Mouse (Mus musculus): ENCODE results near the gene Gm20388. TPM values are rescaled to one million over a fixed set of nuclear protein-coding genes. Genes with fewer than 3 reads are reported as not detected.

Gene Gm20388
- polyA plus RNA-seq, 1 experiment = 49.7 TPM

DNA sequence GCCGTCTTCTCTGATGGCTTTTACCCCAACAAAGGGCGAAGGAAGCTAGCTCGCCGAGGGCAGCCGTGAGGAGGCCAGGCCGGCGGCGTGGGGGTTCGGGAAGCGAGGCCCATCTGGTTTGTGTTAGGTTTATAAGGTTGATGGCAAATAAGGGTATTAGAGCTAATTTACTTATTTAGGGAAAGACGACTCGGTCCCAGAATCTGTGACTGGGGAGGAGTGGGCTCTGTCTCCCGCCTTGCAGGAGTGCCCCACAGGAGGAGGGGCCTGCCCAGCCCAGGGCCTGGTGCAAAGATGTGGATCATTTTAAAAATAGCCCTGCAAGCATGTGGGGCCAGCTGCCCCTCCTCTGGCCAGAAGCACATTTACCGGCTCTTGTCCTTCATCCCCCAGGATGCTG, 928.4 kb downstream of the Gm20388 start:
- H3K27ac ChIP-seq (ENCODE audit: insufficient read depth, low read depth, low read length) = no peak overlapping the region
- no peak overlapping the region for H3K4me3 ChIP-seq (ENCODE audit: insufficient read depth, low read depth, low read length)
- H3K27me3 ChIP-seq (replicated peaks; ENCODE audit: control insufficient read depth, insufficient read depth, low read length) = no peaks in the 10 kb centered on the region
- no peaks in the 10 kb centered on the region for H3K4me1 ChIP-seq (ENCODE audit: control insufficient read depth, insufficient read depth, low read length)
- WGBS = 79% methylated on average over 14 of the region's 14 CpGs
- no peaks in the 10 kb centered on the region for H3K36me3 ChIP-seq (ENCODE audit: control insufficient read depth, insufficient read depth, low read length)
- TF ChIP-seq POLR2A (IDR thresholded peaks at IDR 0.05; ENCODE audit: low read depth, low read length) (no peak), CTCF (conservative IDR thresholded peaks at IDR 0.05; ENCODE audit: insufficient read depth, insufficient read length, low read depth, low read length) (no peak)
- no peak for DNase-seq

DNA sequence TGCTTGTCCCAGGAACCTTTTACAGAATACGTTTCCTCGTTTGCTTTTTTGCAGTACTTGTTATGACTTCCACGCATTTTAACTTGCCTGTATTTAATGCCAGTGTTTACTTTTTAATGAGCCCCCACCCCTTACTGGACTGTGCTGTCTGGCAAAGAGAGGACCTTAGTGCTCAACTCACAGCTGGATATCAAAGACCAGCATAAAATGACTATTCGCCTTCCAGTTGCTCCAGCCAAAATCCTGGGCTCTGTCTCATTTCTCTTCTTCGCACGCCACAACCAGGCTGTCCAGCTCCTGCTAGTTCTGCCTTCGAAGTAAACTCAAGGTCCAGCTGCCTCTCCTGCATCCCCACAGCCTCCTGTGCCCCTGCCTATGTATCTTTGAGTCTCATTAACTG, 932.4 kb downstream of the Gm20388 start:
- H3K27ac ChIP-seq (ENCODE audit: insufficient read depth, low read depth, low read length) = no peak overlapping the region
- no peaks in the 10 kb centered on the region for H3K27me3 ChIP-seq (replicated peaks; ENCODE audit: control insufficient read depth, insufficient read depth, low read length)
- DNase-seq = no peak
- TF ChIP-seq POLR2A (IDR thresholded peaks at IDR 0.05; ENCODE audit: low read depth, low read length) = no peak
- no peak for TF ChIP-seq CTCF (conservative IDR thresholded peaks at IDR 0.05; ENCODE audit: insufficient read depth, insufficient read length, low read depth, low read length)
- WGBS = 61% methylated on average over 7 of the region's 7 CpGs
- no peak overlapping the region for H3K4me3 ChIP-seq (ENCODE audit: insufficient read depth, low read depth, low read length)
- no peaks in the 10 kb centered on the region for H3K36me3 ChIP-seq (ENCODE audit: control insufficient read depth, insufficient read depth, low read length)
- H3K4me1 ChIP-seq (ENCODE audit: control insufficient read depth, insufficient read depth, low read length) = no peaks in the 10 kb centered on the region

DNA sequence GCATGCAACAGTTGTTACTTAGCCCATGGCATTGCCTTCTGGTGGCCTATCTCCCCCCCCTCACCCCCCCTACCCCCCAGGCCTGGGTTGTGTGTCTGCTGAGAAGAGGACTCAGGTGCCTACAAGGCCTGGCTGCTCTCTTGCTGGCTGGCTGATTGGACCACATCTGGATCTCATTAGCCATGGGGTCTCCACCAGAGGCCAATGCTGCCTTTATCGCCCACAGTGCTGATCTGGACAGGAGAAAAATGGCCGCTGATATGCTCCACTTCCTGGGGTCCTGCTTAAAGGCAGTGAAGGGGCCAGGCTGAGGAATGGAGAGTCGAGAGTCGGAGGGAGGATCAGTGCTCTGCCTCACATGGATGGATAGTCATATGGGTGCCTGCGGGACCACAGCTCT, 935.4 kb downstream of the Gm20388 start:
- 64% methylated on average over 5 of the region's 5 CpGs for WGBS
- TF ChIP-seq POLR2A (IDR thresholded peaks at IDR 0.05; ENCODE audit: low read depth, low read length) (no peak), CTCF (conservative IDR thresholded peaks at IDR 0.05; ENCODE audit: insufficient read depth, insufficient read length, low read depth, low read length) (no peak)
- Histone ChIP-seq H3K4me3 (ENCODE audit: insufficient read depth, low read depth, low read length) (no peak overlapping the region), H3K4me1 (ENCODE audit: control insufficient read depth, insufficient read depth, low read length) (no peaks in the 10 kb centered on the region), H3K27ac (ENCODE audit: insufficient read depth, low read depth, low read length) (no peak overlapping the region), H3K27me3 (replicated peaks; ENCODE audit: control insufficient read depth, insufficient read depth, low read length) (no peaks in the 10 kb centered on the region), H3K36me3 (ENCODE audit: control insufficient read depth, insufficient read depth, low read length) (no peaks in the 10 kb centered on the region)
- DNase-seq = no peak

DNA sequence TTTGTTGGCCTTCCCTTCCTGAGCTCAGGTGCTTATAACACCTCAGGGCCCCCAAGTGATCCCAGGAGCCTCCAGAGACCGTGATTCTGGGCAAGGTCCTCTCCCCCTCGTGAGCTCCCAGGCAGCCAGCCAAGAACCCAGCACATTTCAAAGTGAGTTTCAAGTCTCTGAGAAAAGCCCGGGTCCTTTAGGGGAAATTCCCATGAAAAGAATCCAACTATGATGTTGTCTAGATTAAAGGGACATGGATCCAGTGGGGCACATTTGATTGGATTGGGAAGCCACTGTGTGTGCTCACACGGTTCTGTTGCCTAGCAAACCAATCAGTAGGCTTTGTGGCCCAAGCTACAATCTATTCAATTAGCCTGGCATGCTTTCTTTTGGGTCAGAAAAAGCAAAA, 936.6 kb downstream of the Gm20388 start:
- no peaks in the 10 kb centered on the region for H3K4me1 ChIP-seq (ENCODE audit: control insufficient read depth, insufficient read depth, low read length)
- no peaks in the 10 kb centered on the region for H3K36me3 ChIP-seq (ENCODE audit: control insufficient read depth, insufficient read depth, low read length)
- TF ChIP-seq CTCF (conservative IDR thresholded peaks at IDR 0.05; ENCODE audit: insufficient read depth, insufficient read length, low read depth, low read length) (no peak), POLR2A (IDR thresholded peaks at IDR 0.05; ENCODE audit: low read depth, low read length) (no peak)
- H3K27ac ChIP-seq (ENCODE audit: insufficient read depth, low read depth, low read length) = no peak overlapping the region
- 6% methylated on average over 4 of the region's 4 CpGs for WGBS
- no peaks in the 10 kb centered on the region for H3K27me3 ChIP-seq (replicated peaks; ENCODE audit: control insufficient read depth, insufficient read depth, low read length)
- no peak overlapping the region for H3K4me3 ChIP-seq (ENCODE audit: insufficient read depth, low read depth, low read length)
- DNase-seq = peak; percentile 24

DNA sequence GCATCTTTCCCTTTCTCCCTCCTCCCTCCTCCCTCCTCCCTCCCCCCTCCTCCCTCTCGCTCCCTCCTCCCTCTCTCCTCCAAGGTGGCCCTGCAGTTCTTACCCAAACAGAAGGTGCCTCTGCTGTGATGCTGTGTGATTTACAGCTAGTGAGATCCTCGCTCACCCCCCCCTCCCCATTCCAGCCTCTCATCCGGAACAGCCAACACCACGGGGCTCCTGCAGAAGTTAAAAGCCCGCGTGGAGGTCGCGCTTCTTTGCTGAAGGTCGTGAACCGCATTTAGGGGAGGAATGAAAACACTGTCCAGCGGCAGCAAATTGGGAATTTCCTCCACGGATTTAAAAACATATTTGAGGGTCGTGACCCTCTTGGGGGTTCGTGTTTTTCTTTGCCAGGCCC, 937.1 kb downstream of the Gm20388 start:
- Histone ChIP-seq H3K27me3 (replicated peaks; ENCODE audit: control insufficient read depth, insufficient read depth, low read length) (no peaks in the 10 kb centered on the region), H3K27ac (ENCODE audit: insufficient read depth, low read depth, low read length) (no peak overlapping the region), H3K36me3 (ENCODE audit: control insufficient read depth, insufficient read depth, low read length) (no peaks in the 10 kb centered on the region), H3K4me1 (ENCODE audit: control insufficient read depth, insufficient read depth, low read length) (no peaks in the 10 kb centered on the region), H3K4me3 (ENCODE audit: insufficient read depth, low read depth, low read length) (no peak overlapping the region)
- TF ChIP-seq CTCF (conservative IDR thresholded peaks at IDR 0.05; ENCODE audit: insufficient read depth, insufficient read length, low read depth, low read length) (no peak), POLR2A (IDR thresholded peaks at IDR 0.05; ENCODE audit: low read depth, low read length) (no peak)
- 2% methylated on average over 13 of the region's 14 CpGs for WGBS
- DNase-seq = no peak

DNA sequence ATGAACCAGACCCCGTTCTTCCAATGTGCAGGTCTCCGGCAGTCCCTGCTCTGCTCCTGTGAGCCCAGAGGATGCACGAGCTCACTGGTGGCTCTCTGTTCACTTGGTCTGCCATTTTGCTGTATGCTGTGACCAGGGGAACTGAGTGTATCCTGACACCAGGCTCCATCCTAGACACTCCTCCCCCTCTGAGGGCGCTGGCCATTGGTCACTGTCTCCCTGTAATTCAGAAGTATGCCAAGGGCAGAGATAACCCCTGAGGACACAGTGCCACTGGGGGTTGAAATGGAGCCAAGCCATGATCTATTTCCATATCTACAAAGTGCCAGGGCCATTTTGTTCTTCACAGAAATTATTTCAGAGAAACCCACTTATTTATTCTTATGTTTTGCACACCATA, 937.8 kb downstream of the Gm20388 start:
- H3K4me3 ChIP-seq (ENCODE audit: insufficient read depth, low read depth, low read length) = no peak overlapping the region
- no peak for DNase-seq
- TF ChIP-seq CTCF (conservative IDR thresholded peaks at IDR 0.05; ENCODE audit: insufficient read depth, insufficient read length, low read depth, low read length) (no peak), POLR2A (IDR thresholded peaks at IDR 0.05; ENCODE audit: low read depth, low read length) (no peak)
- WGBS = 40% methylated on average over 4 of the region's 4 CpGs
- H3K36me3 ChIP-seq (ENCODE audit: control insufficient read depth, insufficient read depth, low read length) = no peaks in the 10 kb centered on the region
- no peaks in the 10 kb centered on the region for H3K27me3 ChIP-seq (replicated peaks; ENCODE audit: control insufficient read depth, insufficient read depth, low read length)
- no peak overlapping the region for H3K27ac ChIP-seq (ENCODE audit: insufficient read depth, low read depth, low read length)
- H3K4me1 ChIP-seq (ENCODE audit: control insufficient read depth, insufficient read depth, low read length) = no peaks in the 10 kb centered on the region

DNA sequence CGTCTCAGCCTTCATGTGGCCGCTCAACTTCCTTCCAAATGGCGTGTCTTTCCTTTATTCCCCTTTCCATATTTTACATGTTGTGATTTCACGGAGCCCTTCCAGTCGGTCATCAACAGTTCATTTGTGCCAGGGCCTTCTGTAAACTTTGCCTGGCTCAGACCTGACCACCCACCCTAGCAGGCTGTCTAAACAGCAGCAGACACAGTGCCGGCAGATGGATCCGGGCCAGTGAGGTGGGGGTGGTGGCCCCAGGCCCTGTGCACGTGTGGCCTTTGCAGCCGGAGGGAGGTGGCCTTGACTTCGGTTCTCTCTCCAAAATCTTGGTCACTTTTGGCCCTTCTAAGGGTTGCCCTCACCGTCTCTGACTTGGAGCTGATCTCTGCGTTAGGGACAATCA, 940.8 kb downstream of the Gm20388 start:
- no peaks in the 10 kb centered on the region for H3K27me3 ChIP-seq (replicated peaks; ENCODE audit: control insufficient read depth, insufficient read depth, low read length)
- no peak overlapping the region for H3K27ac ChIP-seq (ENCODE audit: insufficient read depth, low read depth, low read length)
- H3K36me3 ChIP-seq (ENCODE audit: control insufficient read depth, insufficient read depth, low read length) = no peaks in the 10 kb centered on the region
- WGBS = 86% methylated on average over 12 of the region's 12 CpGs
- no peak for DNase-seq
- no peaks in the 10 kb centered on the region for H3K4me1 ChIP-seq (ENCODE audit: control insufficient read depth, insufficient read depth, low read length)
- no peak overlapping the region for H3K4me3 ChIP-seq (ENCODE audit: insufficient read depth, low read depth, low read length)
- TF ChIP-seq POLR2A (IDR thresholded peaks at IDR 0.05; ENCODE audit: low read depth, low read length) (no peak), CTCF (conservative IDR thresholded peaks at IDR 0.05; ENCODE audit: insufficient read depth, insufficient read length, low read depth, low read length) (no peak)

DNA sequence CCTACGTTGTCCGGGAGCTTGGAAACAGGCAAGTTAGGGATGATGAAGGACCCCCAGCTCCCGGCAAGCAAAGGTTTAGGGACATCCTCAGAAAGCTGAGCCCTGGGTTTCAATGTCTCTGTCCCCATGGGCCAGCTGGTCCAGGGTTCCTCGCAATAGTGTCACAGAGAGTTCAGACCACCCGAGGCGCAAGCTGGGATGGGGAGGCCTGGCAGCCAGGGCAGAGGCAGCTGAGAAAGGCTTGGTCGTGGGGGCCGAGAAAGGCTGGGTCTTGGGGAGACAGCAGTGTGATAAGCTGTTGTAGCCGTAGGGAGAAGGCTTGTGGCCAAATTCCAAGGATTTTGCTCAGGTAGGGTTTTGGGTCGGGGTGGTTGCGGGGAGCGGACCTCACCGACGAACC, 949.2 kb downstream of the Gm20388 start:
- no peaks in the 10 kb centered on the region for H3K4me1 ChIP-seq (ENCODE audit: control insufficient read depth, insufficient read depth, low read length)
- no peaks in the 10 kb centered on the region for H3K27me3 ChIP-seq (replicated peaks; ENCODE audit: control insufficient read depth, insufficient read depth, low read length)
- H3K27ac ChIP-seq (ENCODE audit: insufficient read depth, low read depth, low read length) = no peak overlapping the region
- TF ChIP-seq CTCF (conservative IDR thresholded peaks at IDR 0.05; ENCODE audit: insufficient read depth, insufficient read length, low read depth, low read length) (no peak), POLR2A (IDR thresholded peaks at IDR 0.05; ENCODE audit: low read depth, low read length) (no peak)
- WGBS = 80% methylated on average over 14 of the region's 14 CpGs
- no peak for DNase-seq
- H3K4me3 ChIP-seq (ENCODE audit: insufficient read depth, low read depth, low read length) = no peak overlapping the region
- H3K36me3 ChIP-seq (ENCODE audit: control insufficient read depth, insufficient read depth, low read length) = no peaks in the 10 kb centered on the region

All from kidney, adult 2 months (tissue).